Mouse (Mus musculus) T-helper 17 cell (primary cell): ENCODE data around the gene 9430038I01Rik.

Experiments used
- in situ Hi-C, 2 experiments: fragments of 300-600 bp; cut with MboI, MseI; formaldehyde crosslinking; loops; 1 replicate in 1 of 2; 2 replicates in 1 of 2; pipeline ENCODE4 v1.15.1; 2025; ENCODE audit warnings: high pct_unique_total_duplicates in 2 of 2

9430038I01Rik gene

DNA sequence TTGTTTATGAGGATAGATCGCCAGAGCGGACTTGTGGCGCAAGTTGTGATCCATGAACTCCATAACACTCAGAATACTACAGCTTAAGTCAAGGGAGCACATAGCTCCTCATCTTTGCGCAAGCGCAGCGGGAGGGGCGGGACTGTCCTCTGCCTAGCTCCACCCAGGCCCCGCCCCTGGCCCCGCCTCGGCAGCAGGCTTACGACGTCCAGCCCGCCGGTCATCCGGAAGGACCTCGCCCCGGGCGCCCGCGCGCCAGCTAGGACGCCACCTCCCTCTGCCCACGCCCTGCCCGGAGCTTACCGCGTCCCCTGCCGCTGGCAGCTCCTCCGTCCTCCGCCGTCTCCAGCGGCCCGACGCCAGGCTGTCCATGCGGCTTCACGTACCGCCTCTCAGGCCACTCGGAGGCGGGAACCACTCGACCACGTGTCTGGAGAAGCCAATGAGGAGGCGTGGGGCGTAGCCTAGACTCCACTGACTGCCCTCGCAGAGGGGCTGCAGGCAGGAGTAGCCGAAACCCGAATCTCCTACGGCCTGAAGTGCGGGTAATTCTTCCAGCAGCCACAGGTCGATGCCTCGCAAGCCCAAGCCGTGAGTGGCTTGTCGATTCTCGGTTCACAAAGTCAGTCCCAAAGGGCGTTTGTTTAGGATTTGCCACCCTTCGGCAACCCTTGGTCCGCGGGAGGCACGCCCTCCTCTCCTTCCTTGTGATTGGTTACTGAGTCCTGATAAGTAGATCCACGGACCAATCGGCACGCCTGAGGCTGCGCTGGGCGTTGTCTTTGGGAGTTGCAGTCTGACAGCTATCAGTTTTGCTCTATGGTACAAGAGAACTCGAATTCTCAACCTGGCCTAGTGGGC lies at the start of gene 9430038I01Rik:
9430038I01Rik (minus strand) TSS at position 426 of the 861 bp plus-strand sequence.
- in situ Hi-C loops = no loop called here

DNA sequence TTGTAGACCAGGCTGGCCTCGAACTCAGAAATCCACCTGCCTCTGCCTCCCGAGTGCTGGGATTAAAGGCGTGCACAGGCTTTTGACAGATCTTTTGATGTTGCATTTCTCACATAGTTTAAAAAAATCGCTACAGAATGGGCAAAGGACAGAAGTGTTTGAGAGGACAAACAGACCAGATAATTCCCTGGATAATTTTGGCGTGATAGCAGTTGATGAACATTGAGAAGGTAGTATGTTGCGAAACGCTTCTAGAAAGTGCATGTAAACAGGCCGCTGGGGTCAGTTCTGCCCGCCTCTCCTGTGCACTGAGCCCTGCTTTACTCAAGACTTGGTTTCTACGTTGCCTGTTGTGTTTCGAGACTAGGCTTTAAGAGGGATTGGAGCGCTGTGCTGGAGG lies 34.8 kb upstream of the 9430038I01Rik start:
- in situ Hi-C loops = no loop called here

DNA sequence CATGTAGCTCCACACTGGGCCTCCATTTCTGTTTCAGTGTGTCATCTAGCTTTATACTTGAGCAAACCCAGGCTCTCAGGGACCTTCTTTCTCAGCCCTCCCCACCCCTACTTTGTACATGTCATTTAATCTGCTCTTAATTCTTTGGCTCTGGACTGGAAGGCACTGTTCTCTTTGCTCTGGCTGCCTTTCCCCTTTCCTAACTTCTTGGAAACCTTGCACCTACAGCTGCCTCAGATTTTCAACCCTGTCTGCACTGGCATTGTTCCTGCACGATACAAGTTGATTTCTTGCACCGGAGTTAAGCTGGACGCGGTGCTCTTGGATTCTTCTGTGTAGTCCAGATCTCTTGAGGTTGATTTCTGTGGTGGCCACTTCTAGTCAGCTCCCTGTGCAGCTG lies 32.4 kb upstream of the 9430038I01Rik start:
- in situ Hi-C loops = no loop called here

DNA sequence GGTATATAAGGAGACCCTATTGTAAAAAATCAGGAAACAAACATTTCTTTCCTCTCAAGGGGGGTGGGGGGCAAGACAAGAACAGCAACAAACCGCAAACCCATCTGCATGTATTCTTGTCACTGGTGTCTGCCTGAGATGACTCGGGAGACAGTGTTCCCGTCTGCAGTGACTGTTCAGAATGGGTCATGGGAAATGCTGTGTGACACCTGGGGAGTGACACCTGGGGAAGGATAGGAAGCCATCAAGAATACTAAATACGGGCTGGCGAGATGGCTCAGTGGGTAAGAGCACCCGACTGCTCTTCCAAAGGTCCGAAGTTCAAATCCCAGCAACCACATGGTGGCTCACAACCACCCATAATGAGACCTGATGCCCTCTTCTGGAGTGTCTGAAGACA lies 28.4 kb upstream of the 9430038I01Rik start:
- in situ Hi-C loops = loop anchor here in 1 of 2 experiments (5.0 kb wide), 1 partner anchor 1638 kb away; no protein-coding TSS in a partner anchor

DNA sequence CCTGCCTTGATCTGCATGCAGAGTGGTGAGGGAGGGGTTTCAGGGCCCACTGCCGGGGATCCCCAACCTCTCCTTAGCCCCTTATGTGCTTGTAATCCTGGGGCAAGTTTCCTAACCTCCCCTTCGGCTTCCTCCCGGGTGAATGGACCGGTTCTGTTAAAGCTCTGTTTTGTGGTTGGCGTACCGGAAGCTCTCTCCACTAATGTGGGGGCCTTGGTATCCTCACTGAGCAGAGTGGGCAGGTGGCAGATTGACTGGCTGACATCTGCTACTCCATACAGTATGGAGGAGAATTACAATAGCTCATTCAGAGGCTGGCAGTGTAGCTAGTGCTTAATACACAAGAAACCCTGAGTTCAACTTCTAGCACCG lies 27.6 kb upstream of the 9430038I01Rik start:
- in situ Hi-C loops = loop anchor here in 1 of 2 experiments (5.0 kb wide), 1 partner anchor 1639 kb away; no protein-coding TSS in a partner anchor

DNA sequence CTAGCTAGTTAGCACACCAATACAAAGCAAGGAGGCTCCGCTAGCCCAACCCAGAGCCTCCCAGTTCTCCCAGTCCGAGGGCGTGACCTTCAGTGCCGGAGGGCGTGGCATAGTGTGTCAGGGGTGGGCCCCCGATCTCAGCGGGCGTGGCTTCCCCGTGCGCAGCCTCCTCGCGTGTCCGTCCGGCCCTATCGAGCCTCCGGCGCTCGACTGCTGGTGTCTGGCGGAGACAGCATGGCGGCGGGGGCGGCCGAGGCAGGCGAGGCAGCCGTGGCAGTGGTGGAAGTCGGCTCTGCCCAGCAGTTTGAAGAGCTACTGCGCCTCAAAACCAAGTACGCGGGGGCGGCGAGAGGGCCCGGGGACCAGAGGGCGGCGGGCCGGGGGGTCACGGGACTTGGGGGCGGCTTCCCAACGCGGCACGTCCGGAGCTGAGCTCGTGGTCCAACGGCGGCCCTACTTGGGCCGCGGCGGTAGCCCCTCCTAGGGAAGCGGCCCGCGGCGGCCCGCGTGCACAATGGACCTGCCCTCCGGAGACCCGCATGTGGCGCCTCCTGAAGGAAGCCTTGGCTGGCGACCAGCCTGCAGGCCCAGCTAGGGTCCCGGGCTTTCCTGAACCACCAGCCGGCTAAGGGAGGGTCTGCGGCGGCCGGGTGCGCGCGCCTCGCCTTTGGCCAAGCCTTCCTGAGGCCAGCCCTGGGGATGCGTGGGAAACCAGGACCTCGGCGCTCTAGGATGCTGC lies 27.0 kb upstream of the 9430038I01Rik start, which contains the start of gene Glrx3:
Glrx3 (plus strand) TSS at position 175 of the 739 bp plus-strand sequence.
- in situ Hi-C loops = loop anchor here in 1 of 2 experiments (5.0 kb wide), 1 partner anchor 1640 kb away; no protein-coding TSS in a partner anchor

DNA sequence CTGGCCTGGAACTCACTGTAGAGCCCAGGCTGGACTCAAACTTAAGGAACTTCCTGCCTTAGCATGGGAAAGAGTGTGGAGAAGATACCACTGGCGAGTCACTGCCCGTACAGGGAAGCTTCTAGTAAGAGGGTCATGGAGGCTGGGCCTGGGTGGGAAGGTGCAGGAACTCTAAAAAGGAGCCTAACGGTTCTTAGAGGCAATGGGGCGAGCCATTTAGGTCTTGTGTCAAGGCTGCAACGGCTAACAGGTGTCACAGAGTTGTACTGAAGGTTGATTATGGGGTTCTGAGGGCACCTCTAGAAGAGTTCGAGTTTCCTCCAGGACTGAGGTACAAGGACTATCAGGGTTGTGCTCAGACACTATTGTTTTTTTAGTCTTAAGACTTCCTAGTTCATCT lies 26.3 kb upstream of the 9430038I01Rik start:
- in situ Hi-C loops = loop anchor here in 1 of 2 experiments (5.0 kb wide), 1 partner anchor 1640 kb away; no protein-coding TSS in a partner anchor

DNA sequence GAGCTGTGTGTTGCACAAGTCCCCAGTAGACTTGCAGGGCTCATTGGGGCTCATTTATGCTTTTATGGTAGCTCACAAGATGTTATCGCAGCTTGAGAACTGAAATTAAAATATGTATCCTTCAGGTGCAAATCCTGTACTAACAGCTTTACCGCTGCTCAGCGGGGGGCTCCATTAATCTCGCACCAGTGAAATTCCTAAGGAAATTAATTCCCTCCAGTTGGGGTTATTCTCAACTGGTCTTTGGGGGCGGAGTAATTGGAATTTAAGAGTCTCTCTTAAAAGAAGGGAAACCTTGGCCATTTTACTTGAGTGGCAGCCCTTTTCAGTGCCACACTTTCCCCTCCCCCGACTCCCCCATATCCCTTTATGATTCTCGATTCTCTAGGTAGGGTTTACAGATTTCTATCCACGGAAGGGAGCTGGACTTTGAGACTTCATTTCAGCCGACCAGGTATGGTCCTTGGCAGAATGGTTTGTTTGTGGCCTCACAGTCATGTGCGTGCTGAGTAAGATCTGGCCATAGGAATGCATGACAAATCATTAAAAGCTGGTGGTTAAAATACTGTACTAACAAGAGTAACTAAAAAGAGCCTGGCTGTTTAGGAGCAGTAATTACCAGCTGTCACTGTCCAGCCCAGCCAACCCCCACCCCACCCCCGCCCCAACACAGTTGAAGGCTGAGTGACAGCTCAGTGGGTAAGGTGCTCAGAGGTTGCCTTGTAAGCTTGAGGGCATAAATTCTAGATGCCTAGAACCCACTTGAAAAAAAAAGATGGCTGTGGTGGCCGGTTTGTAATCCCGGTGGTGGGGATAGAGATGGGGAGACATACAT lies 21.4 kb upstream of the 9430038I01Rik start:
- in situ Hi-C loops = no loop called here

DNA sequence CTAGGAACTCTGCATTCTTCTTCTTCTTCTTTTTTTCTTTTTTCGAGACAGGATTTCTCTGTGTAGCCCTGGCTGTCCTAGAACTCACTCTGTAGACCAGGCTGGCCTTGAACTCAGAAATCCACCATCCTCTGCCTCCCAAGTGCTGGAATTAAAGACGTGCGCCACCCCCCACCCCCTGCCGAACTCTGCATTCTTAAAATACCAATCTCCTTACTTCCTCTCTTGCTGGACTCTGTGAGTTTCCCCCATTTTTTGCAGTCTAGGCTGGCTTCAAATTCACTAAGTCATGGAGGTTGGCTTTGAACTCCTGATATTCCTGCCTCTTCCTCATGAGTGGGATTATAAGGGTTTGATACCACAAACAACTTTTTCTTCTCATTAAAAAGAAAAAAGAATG lies 16.1 kb upstream of the 9430038I01Rik start:
- in situ Hi-C loops = no loop called here

DNA sequence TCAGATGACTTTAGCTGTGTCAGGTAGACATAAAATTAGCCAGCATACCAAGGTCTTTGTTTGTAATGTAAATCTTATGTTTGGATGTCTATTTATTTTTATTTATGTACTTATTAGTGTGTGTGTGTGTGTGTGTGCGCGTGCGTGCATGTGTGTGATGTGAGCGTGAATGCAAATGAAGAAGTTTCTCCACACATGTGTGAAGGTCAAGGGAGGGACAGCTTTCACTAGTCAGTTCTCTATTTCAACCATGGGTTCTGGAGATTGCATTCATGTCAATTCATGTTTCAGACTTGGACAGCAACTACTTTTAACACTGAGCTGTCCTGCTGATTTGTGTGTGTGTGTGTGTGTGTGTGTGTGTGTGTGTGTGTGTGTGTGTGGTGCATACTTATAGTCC lies 10.7 kb upstream of the 9430038I01Rik start:
- in situ Hi-C loops = no loop called here

DNA sequence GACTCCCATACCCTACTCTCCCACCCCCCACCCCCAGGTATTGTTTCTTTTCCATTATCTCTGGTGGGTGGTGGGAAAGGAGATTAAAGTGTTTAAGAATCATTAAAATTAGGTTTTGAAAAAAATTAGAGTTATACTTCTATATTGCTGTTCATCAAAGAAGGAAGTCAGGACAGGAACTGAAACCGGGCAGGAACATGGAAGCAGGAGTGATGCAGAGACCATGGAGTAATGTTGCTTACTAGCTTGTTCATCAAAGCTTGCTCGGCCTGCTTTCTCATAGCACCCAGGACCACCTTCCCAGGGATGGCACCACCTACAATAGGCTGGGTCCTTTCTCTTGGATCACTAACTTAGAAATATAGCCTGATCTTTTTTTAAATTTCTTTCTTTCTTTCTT lies 10.0 kb upstream of the 9430038I01Rik start:
- in situ Hi-C loops = no loop called here

DNA sequence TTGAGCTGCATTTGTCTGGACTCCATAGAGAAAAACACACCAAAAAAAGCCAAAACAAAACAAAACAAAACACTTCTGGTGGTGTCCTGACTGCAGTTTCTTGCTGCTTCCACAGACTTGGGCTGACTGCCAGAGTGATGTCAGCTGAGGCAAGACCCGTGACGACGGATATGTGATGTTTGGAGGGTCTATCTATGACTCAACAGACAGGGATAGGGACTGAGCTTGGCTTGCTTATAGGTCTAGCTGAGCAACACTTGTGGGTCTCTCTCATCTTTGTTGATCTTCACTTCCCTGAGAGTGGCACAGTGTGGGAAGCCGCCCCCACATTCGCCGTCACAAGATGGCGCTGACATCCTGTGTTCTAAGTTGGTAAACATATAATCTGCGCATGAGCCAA lies 4.1 kb upstream of the 9430038I01Rik start:
- in situ Hi-C loops = no loop called here

DNA sequence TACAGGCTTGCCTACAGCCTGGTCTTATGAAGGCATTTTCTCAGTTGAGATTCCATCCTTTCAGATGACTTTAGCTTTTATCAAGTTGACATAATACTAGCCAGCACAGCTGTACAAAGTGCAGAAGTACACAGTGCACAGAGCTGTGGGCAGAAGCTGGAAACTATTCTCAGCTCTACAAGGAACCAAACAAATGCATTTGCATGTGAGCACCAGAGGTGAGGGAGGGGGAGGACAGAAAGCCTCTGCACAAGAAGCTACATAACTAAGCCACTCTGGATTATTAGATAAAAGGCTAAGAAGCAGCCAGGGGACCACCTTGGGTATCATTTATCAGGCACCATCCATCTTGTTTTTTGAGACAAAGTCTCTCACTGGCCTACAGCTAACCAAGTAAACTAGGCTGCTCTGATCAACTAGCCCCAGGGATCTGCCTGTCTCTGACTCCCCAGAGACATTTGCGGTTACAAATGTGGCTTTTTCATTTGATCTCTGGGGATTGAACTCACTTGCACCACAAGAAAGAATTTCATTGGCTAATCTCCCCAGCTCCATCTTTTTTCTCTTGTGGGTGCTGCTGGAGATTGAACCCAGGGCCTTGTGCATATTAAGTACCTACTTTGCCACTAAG lies 3.0 kb downstream of the 9430038I01Rik start:
- in situ Hi-C loops = no loop called here

DNA sequence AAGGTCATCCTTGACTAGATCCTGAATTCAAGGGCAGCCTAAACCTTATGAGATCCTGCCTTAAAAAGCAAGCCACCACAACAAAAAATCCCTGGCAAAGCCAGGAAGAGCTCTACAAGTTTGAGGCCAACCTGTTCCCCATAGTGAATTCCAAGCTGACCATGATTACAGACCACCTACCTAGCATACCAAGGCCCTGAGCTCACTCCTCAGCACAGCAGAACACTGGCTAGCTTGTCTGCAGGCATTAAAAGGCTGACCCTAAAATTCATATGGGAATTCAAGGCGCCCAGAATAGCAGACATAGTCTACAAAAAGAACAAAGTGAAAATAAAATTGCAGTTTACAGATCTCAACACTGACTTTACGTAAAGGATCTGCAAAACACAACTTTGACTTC lies 6.4 kb downstream of the 9430038I01Rik start:
- in situ Hi-C loops = no loop called here

DNA sequence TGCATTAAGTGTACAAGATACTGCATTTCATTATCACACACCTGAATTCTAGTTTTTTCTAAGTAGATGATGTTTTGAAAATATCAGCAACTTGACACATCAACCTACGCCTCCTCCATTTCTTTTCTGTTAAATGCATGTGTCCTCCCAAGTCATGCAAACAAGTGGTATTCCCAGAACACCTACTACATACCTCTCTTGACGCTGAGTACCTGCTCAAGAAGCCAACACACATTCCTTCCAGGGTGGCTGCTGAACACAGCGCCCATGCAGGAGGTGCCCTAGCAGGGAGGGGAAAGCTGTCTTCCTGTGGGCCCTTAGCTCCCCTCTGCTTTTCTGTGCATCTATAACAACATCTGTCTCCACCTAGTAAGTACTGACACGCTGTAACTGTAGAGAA lies 11.6 kb downstream of the 9430038I01Rik start:
- in situ Hi-C loops = no loop called here

DNA sequence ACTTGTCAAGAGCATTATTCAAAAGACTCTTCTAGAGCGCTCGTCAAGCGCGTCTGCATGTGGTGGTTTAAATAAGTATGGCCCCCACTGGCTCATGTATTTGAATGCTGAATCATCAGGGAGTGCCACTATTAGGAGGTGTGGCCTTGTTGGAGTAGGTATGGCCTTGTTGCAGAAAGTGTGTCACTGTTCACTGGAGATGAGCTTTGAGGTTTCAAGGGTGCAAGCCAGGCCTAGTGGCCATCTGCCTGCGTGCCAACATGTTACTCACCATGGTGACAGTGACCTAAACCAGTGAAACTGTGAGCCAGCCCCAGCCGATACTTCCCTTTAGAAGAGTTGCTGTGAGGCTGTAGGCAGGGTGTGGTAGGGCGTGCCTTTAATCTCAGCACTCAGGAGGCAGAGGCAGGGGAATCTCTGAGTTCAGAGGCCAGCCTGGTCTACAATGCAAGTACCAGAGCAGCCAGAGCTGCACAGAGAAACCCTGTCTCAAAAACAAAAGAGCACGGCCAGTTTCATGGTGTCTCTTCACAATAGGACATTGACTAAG lies 13.1 kb downstream of the 9430038I01Rik start:
- in situ Hi-C loops = no loop called here

DNA sequence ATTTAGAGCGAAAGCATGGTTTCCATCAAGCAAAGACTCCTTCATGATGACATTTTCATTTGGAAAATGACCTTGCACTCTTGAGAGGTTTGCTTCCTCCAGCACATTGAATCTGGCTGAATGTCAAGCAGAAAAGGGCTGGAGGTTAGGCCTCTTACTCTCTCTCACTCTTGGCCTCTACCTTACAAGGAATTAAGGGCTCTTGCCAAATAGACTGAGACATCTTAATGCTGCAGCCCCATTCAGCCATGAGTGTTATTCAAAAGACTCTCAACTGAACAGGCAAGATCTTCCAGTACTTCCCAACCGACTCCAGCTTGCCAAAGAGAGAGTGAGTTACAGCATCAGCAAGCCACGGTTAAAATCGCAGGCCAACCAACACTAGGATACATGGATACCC lies 15.1 kb downstream of the 9430038I01Rik start:
- in situ Hi-C loops = no loop called here

DNA sequence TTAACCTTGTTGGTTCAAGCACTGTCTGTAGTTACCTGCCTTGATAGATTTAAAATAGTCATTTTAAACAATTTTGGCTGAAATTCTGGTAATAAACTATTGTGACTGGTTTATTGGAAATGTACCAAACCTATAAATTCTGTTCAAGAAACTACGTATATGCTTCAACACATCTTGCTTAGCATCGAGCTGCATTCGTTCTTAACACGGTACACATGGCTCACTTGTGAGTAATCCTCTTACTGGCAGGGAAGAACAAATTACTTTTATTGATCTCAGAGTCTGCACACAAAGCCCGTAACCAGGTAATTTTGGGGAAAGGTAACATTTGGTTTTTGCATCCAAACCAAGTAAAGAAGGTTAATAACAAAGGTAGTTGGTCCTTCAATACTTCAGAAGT lies 22.7 kb downstream of the 9430038I01Rik start:
- in situ Hi-C loops = no loop called here

DNA sequence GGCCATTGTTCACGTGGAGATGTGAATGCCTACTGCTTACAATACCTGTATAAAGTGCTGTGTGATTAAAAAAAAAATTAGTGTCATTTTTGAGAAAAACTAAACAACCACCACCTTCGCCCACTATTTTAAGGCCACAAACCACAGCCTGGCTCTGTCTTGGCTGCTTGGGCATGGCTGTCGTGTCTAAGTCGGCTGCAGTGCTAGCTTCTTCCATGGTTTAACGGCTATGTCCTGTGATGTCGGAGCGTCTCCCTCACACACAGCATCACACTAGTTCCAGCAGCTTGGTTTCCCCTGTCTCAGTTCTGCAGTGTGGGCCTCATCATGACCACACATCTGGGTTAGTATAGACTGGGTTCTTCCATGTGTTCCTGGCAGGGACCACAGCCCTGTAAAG lies 35.6 kb downstream of the 9430038I01Rik start:
- in situ Hi-C loops = no loop called here

DNA sequence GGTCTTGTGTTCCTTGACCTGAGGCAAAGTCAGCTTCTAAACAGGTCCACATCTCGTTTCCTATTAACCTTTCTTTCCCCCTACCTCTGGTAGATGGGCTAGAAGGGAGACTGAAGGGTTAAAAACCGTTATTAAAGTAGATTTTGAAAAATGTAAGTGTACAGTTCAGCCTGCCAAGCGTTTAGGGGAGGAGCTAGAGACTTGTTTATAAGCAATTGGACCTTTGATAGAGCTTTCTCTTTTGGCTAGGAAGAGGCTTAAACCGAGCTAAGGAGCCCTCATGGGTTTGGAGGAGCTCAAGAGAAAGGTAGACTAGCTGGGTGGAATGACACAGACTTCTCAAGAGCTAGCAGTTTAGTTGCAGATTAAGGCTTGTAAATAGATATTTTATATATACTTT lies 38.8 kb downstream of the 9430038I01Rik start:
- in situ Hi-C loops = no loop called here

DNA sequence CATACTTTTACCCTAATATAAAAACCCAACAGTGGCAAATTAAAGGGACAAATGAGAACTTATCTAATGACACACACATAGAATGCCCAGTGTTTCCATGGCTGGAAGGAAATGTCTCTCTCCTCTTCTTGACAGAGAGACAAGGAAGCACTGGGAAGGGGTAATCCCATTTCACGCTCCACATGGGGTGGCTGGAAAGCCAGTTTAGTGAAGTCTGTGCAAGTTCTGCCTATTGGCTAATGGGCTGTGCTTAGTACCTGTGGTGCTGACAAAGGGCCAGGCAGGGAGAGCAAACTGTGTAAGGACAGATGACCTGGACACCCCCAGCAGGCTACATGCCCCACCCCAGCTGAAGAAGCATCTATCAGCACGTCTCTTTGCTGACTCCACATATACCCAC lies 40.4 kb downstream of the 9430038I01Rik start:
- in situ Hi-C loops = no loop called here
